Mouse (Mus musculus) megakaryocyte, embryonic 14.5 days (primary cell): ENCODE results near the gene Gramd2.

ENCODE experiments used
- FLI1 ChIP-seq: IDR thresholded peaks from 2 replicates; pipeline ENCODE4 v1.6.1; 2012; ENCODE audit warnings: low read length, inconsistent platforms, mixed read lengths
- GATA1 ChIP-seq: IDR thresholded peaks from 3 replicates; pipeline ENCODE4 v1.6.1; 2012; ENCODE audit warnings: mixed read lengths, low read length, inconsistent platforms, borderline replicate concordance

- TF ChIP-seq FLI1 (no peak), GATA1 (no peak)
Measured at GRCm38 (mm10) chr9:59668473-59668872, 11.5 kb upstream of the Gramd2 start.
